Mouse (Mus musculus) skeletal muscle tissue, adult 2 months (tissue): ENCODE data around the gene Slc35f1.

Source experiments
- DNase-seq: peaks from one replicate; pipeline ENCODE4 v3.0.0-alpha.2; 2012; ENCODE audit warnings: low read depth, low spot score

Gene Slc35f1

DNA sequence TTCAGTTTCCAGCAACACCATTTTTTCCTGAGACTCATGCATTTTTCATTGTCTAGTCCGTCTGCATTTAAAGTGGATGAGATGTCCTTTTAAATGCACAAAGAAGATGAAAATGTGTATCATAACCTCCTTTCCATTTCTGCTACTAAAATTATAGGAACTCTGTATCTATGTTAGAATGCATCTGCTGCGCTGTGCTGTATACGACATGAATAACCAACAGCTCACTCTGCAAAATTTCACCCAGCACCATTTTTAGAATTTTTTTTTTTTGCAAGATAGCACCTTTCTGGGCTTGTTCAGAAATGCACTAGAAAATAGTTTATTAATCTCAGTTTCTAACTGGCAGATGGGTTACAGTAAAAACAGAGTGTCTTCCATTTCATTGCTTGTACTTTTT lies 236.0 kb downstream of the Slc35f1 start:
- no peak for DNase-seq

DNA sequence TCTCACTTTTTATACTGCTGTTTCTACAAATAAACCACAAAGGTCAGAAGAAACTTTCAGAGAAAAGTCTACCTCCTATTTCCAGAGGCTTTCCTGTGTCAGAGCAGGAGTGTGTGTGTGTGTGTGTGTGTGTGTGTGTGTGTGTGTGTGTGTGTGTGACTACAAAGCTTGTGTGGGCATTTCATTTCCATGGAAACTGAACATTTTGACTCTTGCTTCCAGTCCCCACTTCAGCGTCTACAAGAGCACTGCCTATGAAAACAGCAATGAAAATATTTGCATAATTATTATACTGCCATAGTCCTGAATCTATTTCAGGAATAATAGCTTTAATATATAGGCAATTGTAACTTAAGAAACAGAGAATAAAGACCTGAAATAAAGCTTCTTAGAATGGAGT lies 241.8 kb downstream of the Slc35f1 start:
- DNase-seq = no peak

DNA sequence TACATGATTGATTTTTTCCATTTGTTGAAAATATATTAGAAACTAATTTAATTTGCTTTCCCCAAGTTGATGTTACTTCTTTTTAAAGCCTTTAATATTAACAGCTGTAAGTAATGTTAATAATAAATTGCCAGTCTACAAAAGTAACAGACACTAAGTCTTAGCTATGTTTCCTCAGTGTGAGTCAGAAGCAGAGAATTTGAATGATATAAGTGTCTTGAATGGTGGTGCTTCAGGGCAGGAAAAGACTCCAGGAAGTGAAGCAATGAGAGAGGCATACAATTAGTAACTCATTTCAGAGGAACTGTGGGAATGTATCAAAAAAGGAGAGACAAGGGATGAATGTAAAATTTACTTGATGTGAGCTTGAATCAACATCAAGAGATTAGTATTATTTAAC lies 244.3 kb downstream of the Slc35f1 start:
- DNase-seq = no peak

DNA sequence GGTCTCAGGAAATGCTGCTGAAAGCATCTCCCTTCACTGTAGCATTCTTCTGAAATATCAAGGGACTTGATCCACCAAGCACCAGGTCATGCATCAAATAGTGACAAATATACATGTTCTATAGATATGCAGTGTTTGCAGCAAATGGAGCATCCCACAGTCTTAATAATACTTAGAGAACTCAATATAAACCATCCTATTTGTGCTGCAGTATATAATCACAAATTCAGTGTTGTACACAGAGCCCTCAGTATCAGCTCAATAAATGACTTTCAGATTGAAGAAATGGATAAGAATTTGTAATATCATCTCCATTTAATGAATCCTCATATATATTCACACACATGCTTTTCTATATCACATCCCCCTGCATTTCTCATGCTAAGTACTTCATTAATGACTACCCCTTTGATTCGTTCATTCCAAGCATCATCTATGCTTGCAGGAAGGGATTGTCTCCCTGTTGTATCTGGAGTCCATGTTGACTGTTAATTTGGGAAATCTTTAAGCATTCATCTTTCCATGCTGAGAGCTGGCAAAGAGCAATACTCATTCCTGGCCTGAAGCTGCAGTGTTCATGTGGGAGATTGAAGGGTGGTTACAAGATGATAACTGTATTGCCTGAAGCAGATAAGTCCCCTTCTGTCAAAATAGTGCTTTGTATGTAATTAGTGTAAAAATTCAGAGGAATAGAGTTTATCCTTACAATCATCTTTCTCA lies 249.9 kb downstream of the Slc35f1 start:
- DNase-seq = no peak

DNA sequence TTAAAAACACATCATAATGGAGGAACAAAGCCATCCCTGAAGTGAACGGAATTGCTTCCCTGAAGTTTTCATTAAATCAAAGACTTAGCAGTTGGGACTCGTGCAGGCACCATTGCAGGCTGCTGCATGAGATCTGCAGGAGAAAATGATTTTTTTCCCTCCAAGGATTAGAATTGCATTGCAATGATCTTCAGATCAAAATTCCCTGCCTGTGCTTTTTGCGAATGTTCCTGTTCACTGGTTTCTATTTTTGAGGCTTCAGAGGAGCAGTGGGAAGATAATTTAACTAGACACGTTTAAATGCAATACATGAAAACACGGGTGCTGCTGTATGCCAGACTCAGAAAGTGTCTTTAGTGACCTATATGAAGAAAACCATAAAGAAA lies 250.5 kb downstream of the Slc35f1 start:
- DNase-seq = no peak

DNA sequence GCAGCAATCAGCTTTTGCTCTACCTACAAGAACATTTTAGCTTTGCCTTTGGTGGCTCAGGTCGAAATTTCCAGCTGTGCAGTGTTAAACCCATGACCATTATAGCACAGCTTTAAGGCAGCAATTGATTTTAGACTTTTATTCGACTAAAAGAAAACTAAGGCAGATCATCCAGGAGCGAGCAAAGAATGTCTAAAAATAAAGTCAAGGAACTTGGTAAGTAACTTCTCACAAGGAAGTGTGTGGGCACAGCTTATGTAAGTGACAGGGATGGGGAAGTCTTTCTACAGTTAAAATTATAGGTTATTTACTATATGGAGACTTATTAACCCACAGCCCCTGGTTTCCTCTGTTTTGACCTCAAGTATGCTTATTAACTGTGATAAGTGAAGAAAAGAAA lies 262.2 kb downstream of the Slc35f1 start:
- DNase-seq = no peak

DNA sequence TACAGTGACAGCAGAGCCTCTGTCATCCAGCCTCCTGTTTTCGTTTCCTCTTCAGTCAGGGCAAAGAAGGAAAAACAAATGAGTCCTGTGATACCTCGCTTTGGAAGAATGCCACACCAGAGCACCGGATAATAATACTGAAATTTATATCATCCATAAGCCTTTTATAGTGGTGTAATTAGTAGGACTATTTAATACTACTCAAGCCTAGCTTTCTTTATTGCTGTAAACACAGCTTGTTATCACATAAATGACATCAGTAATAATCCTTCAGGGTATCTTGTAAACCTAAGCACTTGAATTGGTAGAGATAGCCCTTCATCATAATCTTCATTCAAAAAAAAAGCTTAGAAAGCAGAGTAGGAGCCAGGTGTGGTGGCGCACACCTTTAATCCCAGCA lies 266.4 kb downstream of the Slc35f1 start:
- DNase-seq = no peak

DNA sequence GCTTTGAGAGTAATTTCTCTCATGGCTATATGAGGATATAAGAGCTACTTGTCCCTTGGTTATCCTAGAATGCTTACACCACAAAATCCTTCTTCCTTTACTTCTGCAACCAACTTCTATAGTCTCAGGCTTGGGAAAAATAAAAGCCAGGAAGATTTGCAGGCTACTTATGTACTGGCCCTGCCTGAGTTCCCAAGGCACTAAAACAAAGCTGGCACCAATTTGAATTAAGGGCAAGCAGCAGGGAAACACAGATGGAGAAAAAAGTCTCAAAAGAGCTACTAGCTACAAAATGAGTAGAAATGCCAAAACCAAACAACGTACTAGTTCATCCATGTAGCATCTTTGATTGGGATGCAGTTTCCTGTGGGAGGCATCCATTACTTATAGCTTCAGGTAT lies 288.9 kb downstream of the Slc35f1 start:
- no peak for DNase-seq

DNA sequence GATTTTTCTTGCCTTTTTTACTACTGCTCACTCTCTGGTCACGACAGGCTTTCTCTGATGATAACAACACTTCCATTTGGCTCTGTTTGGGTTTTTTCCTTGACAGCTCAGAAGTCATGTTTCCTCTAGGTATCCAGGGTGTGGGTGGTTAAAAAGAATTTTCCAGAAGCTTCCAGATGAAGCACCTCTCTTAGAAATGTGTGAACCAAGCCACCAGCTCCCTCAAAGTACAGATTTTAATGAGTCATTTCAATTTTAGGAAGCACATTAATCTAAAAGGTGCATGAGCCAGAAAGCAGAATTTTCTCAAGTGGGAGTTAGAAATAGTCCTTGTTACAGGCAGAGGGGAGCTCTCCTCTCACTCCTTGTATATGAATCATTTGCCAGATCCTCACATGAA lies 292.5 kb downstream of the Slc35f1 start:
- no peak for DNase-seq

DNA sequence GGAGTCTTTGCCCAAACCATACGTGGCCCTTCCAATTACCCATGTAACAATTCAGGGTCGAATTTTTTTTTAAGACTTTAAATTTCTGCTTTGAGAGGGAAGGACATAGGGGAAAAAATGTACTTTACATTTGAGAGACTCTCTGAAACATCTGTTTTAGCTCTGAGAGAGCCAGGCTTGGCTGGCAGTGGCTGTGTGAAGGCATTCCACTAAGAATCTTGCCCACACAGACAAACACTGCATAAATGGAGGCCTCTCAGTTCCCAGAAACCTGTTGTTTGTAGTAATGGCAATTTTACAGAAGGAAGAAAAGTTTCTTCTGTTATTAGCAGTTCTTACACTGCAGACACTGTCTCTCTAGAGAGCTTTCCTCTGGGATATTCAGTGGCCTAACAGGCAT lies 301.9 kb downstream of the Slc35f1 start:
- DNase-seq = no peak

DNA sequence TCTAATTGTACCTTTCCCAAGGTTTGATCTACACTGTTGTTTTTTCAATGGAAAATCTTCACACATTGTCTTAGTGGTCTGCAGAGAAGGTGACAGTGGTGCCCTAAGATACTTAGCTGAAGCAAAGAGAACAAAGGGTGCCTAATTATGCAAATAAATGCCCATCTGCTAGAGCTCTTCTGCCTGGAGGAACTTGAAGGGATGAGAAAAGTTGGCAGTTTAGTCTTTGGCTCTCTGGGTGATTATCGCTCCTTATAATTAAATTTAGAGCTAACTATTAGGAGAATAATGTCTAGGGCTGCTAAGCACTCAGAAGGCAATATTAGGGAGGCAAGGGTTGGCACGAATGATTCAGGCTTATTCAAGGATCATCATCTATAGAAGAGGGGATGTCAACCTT lies 306.6 kb downstream of the Slc35f1 start:
- no peak for DNase-seq

DNA sequence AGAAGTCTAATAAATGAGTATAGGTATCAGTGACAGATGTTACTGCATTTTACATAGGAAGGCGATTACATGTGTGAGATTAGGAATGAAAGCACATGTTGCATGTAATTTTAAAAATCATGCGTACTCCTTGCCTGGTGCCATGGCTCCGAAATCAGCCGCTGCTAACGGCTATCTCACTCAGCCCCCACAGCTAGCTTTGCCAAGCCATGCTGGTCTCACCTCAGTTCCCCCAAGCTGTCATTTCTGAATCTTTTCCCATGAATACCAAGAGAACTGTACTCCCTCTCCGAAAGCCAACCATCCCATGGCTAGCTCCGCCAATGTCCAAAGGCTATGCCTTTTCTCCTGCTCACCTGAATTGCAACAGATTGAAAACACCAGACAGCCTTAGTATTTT lies 310.8 kb downstream of the Slc35f1 start:
- DNase-seq = no peak

DNA sequence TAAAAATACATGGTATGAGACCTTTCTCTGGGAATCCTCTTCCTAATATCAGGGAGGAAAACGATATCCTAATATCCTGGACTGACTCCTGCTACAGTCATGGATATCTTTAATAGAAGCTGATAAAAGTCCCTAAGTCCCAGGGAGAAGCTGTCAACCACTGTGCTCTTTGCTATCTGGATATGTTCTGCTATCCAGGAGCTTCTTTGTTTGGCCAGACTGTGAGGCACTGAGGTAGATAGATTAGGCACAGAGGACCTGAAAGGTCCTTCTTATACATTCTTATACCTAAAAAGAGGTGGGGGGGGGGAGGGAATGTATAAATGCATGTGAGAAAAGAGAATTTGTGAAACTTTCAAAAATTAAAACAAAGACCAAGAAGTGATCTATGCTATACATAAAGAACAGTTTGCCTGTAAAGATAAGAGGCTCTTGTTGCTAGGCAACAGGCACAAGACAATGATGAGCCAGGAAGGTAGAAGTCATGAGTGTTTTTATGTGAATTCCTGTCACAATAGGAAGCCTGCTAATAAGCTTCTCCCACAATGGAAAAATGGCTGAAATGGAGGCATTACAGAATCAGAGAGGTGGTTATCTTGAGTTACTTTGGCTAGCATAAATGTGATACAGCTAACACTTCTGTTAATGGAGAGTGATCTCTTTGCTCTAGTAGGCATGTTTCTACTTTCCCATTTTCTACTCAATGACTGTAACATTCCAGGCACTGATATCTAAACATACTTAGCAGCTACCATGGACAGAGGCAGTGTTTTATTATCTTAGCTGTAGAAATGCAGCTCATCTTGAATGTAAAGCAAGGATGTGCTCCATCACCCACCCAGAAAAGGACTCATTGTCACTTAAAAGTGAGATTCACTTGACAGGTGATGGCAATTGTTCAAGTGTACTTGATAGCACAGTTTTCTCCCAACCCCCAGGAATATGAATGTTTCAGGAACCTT lies 316.2 kb downstream of the Slc35f1 start:
- DNase-seq = no peak

DNA sequence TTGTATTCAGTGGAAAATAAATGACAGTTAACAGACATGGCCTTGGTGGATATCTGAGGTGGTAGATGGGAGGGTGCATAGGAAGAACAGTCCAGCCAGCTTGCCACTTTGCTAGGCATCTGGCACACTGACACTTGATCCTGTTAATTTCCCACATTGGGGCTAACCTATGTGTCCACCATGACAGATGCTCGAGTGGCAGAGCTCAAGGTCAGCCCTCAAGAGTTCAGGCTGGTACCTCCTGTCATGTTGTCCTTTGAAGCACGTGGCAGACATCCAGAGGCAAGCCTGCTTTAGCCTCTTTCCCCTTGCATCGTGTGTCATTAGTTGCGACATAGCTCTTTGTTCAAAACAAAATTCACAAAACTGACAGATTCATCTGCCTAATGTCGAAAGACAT lies 323.5 kb downstream of the Slc35f1 start:
- no peak for DNase-seq

DNA sequence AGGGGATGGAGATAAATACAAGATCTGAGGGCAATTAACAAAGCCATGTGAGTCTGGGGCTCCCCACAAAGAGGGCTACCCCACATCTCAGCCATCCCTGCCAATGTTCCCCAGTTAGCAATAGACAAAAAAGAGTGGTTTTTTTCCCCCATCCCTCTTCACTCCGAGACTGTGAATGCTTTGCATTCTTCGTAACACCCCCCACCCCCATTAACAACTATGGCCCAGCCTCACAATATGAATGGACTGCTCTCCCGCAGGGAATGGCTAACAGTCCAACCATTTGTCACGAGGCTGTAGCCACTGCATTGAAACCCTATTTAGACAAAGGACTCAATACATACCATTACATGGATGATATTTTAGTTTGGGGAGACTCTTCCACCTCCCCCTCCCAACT lies 338.1 kb downstream of the Slc35f1 start:
- no peak for DNase-seq

DNA sequence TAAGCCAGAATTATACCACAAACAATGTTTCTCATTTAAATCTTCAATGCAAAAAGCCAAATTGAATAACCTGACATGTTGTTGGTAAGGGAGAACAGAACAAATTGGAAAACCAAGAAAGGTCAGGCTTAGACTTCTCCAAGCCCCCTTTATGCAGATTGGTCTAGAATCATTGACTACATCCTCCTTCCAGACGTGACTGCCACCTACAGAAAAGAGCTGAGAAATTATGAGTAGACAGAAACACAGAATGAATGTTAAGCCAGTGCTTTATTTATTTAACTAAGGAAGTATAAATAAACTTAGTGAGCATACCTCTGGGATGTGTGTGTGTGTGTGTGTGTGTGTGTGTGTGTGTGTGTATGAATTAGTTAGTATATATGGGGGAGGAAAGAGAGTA lies 344.9 kb downstream of the Slc35f1 start:
- no peak for DNase-seq

DNA sequence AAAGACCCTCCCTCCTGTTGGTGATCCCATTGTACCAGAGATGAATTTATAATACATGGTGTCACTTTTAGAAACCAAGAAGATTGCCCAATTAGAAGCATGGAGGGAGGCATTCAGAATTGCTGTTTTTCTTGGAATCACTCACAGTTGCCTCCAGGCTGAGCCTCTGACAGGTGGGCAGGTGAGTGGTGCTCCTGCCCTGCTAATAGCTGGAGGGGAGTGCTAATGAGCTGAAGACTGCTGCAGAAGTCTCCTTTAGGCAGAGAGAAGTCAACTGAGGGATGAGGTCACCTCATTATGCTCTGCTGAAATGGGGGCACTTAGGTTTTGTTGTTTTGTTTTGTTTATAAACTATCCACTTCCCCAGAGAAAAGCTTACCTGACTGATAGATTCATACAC lies 355.6 kb downstream of the Slc35f1 start:
- DNase-seq = no peak

DNA sequence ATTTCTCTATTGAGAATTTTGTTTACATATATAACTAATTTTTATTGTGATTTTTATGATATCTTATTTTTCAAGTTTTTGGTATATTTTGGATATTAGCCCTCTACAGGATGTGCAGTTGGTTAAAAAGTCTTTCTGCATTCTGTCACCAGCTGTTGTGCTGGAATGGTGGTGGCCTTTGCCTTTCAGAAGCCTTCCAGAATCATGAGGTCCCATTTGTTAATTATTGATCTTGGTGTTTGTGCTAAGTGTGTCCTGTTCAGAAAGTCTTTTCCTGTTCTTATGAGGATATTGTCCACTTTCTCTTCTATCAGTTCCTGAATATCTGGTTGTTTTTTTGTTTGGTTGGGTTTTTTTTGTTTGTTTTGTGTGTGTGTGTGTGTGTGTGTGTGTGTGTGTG lies 362.2 kb downstream of the Slc35f1 start:
- DNase-seq = no peak

DNA sequence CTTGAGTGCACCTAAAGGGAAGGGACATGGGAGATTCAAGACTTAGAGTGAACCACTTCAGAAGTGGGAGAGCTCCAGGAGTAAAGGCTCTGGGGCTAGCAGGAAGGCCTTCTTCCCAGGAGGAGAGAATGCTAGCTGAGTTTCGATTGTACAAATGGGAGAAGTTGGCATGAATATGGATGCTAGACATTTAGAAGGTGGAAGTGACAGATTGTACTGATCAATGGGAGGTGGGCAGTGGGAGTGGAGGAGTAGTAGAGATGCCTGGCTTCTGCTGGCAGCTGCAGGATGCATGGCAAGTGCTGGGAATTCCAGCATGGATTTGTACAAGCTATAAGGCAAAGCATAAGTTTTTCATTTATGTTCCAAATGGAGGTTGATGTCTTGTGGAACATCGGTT lies 370.4 kb downstream of the Slc35f1 start:
- DNase-seq = no peak

DNA sequence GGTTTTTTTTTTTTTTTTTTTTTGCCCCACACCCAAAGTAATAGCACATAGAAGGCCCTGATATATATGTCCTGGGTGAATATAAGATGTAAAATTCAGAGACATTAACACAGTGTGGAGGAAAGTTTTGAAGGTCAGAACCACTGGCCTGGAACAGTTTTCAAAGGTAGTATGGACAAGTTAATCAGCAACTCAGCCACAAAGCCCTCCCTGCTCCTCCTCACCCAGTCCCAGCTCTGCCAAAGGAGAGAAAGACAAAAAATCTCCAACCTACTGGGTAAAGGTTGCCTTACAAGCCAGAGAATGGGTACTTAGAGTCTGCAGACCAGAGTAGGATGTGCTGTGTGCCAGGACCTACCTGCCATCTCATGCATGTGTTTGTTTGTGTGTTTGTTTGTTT lies 372.4 kb downstream of the Slc35f1 start:
- no peak for DNase-seq

DNA sequence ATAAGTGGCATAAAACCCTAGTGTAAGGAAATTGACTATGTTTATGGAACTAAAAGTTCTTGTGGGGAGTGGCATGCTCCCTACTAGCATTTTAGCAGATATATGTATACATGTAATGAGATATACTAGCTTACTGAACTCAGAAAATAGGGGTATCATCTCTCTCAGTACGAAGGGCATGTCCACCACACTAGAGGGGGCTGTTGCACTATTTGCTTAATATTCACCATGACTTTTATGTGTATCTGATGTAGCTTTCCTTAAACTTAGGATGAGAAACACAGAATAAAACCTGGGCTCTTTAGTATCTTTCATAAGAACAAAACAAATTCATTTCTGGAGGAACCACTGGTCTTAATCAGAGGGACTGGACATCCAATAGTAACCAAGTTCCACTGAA lies 397.5 kb downstream of the Slc35f1 start:
- no peak for DNase-seq

DNA sequence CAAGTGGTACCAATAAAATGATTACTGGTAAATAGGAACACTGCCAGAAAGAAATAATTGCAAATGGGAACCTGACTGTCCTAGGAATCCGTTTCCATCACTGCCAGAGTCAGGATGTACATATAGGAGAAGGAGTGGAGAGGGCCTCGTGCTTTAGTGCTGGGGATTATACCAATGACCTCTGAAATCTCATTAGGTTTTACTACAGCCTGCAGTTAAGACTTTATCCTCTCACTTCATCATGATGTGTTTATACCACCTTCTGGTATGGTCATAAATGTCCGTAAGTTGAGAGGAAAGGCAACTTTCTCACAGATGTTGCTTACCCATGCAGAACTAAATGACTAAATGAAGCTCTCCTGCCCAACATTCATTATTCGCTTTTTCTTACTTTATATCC lies 401.2 kb downstream of the Slc35f1 start:
- DNase-seq = no peak

DNA sequence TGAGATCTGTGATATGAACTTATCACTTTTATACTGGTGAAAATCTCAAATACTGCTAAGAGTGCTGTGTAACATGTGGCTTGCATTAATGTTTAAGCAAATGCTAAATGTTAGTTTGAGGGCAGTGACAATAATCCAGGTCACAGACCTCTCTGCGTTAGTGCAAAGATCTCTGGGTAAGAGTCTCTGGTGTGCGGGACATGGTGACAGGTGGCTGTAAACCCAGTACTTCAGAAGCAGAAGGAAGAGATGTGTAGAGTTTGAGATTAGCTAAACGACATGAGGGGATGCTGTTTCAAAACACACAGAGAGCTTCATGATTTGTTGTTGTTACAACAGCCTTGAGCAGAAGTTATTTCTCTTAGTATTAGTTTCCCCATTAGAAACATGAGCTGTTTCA lies 406.1 kb downstream of the Slc35f1 start:
- no peak for DNase-seq
